Mouse (Mus musculus): ENCODE data around the gene Nedd4. TPM values are rescaled to one million over a fixed set of nuclear protein-coding genes. Genes with fewer than 3 reads are reported as not detected.

The Nedd4 gene
- polyA plus RNA-seq, 1 experiment = 216 TPM

- TF ChIP-seq CTCF (IDR thresholded peaks at IDR 0.05; ENCODE audit: extremely low read depth, insufficient read depth, low read length) (no peak), POLR2A (IDR thresholded peaks at IDR 0.05; ENCODE audit: extremely low read depth, insufficient read depth, low read length) (no peak)
- H3K4me1 ChIP-seq (ENCODE audit: control insufficient read depth, insufficient read depth, low read length) = no peaks in the 10 kb centered on the region
- no peak overlapping the region for H3K4me3 ChIP-seq (ENCODE audit: insufficient read depth, low read length)
- no peak overlapping the region for H3K27ac ChIP-seq (ENCODE audit: insufficient read depth, low read length)
Measured at GRCm38 (mm10) chr9:72790530-72791212, 128.5 kb downstream of the Nedd4 start.

DNA sequence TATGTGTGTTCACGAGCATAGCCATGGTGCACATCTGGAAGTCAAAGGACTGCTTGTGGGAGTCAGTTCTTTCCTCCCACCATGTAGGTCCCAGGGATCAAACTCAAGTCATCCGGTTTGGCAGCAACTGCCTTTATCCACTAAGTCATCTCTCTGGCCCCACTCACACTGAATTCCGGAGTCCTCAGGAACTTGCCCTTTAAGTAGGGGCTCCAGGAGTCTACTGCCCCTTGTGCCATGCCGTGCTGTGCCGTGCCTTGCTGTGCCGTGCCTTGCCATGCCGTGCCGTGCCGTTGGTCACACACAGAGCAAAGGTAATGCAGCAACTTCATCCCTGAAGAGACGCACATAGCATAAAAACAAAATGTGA is 129.1 kb downstream of the Nedd4 start:
- TF ChIP-seq CTCF (IDR thresholded peaks at IDR 0.05; ENCODE audit: extremely low read depth, insufficient read depth, low read length) (no peak), POLR2A (IDR thresholded peaks at IDR 0.05; ENCODE audit: extremely low read depth, insufficient read depth, low read length) (no peak)
- H3K4me3 ChIP-seq (ENCODE audit: insufficient read depth, low read length) = no peak overlapping the region

DNA sequence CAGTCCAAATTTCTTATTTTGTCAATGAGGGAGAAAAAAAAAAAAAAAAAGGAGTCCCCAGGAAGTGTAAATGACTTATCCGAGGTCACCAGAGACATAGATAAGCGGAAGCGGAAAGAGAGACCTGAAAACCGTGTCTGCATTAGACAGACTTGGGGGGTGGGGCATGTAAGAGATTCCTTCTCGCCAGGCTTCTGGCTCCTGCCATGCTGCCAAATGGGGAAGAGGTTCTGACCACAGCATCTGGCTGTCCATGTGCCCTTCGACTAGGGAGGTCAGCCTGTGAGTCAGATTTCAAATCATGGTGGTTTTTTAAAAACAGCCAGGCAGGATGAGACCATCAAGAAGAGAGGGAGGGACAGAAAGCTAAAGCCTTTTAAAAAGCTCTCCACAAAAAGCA is 129.5 kb downstream of the Nedd4 start:
- Histone ChIP-seq H3K27ac (ENCODE audit: insufficient read depth, low read length) (no peak overlapping the region), H3K4me1 (ENCODE audit: control insufficient read depth, insufficient read depth, low read length) (no peaks in the 10 kb centered on the region), H3K4me3 (ENCODE audit: insufficient read depth, low read length) (no peak overlapping the region)
- TF ChIP-seq POLR2A (IDR thresholded peaks at IDR 0.05; ENCODE audit: extremely low read depth, insufficient read depth, low read length) (no peak), CTCF (IDR thresholded peaks at IDR 0.05; ENCODE audit: extremely low read depth, insufficient read depth, low read length) (no peak)

More for the DNA sequence above, 129.1 kb downstream of the Nedd4 start:
- H3K27ac ChIP-seq (ENCODE audit: insufficient read depth, low read length) = no peak overlapping the region
- H3K4me1 ChIP-seq (ENCODE audit: control insufficient read depth, insufficient read depth, low read length) = no peaks in the 10 kb centered on the region

DNA sequence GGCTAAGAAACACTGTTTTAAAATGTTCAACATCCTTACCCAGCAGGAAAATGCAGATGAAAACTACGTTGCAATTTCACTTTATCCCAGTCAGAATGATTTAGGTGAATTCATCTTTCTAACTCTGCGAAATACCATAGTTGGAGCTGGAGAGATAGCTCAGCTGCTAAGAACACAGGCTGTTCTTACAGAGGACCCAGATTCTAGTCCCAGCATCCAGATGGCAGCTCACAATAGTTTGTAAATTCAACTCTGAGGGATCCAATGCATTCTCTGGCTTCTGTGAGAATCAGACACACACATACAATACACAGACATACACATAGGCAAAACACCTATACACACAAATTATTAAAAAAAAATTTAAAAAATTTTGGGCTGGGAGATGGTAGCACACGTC is 133.1 kb downstream of the Nedd4 start:
- no peaks in the 10 kb centered on the region for H3K4me1 ChIP-seq (ENCODE audit: control insufficient read depth, insufficient read depth, low read length)
- H3K4me3 ChIP-seq (ENCODE audit: insufficient read depth, low read length) = no peak overlapping the region
- no peak for TF ChIP-seq POLR2A (IDR thresholded peaks at IDR 0.05; ENCODE audit: extremely low read depth, insufficient read depth, low read length)
- no peak for TF ChIP-seq CTCF (IDR thresholded peaks at IDR 0.05; ENCODE audit: extremely low read depth, insufficient read depth, low read length)
- no peak overlapping the region for H3K27ac ChIP-seq (ENCODE audit: insufficient read depth, low read length)

GRCm38 (mm10) chr9:72797136-72797621 is 135.0 kb downstream of the Nedd4 start:
- TF ChIP-seq CTCF (IDR thresholded peaks at IDR 0.05; ENCODE audit: extremely low read depth, insufficient read depth, low read length) = no peak
- TF ChIP-seq POLR2A (IDR thresholded peaks at IDR 0.05; ENCODE audit: extremely low read depth, insufficient read depth, low read length) = no peak
- Histone ChIP-seq H3K4me3 (ENCODE audit: insufficient read depth, low read length) (no peak overlapping the region), H3K27ac (ENCODE audit: insufficient read depth, low read length) (no peak overlapping the region), H3K4me1 (ENCODE audit: control insufficient read depth, insufficient read depth, low read length) (no peaks in the 10 kb centered on the region)

Other genes starting within 250 kb of the Nedd4 start
- gene Mns1, start 224.3 kb upstream of the Nedd4 start, polyA plus RNA-seq (2012; rRNA removed) = 1.5 and 2.4 TPM in 2 replicates
- gene Tex9, start 170.1 kb upstream of the Nedd4 start, polyA plus RNA-seq (2012; rRNA removed) = 14.1 and 15.1 TPM in 2 replicates
- gene Rfx7, start 130.1 kb upstream of the Nedd4 start, polyA plus RNA-seq (2012; rRNA removed) = 15.6 and 16.0 TPM in 2 replicates
- gene Prtg, start 144.5 kb downstream of the Nedd4 start, polyA plus RNA-seq (2012; rRNA removed) = 0.84 and 0.93 TPM in 2 replicates